ENCODE assay signal across 9 mouse cellular contexts in the genomic region with DNA sequence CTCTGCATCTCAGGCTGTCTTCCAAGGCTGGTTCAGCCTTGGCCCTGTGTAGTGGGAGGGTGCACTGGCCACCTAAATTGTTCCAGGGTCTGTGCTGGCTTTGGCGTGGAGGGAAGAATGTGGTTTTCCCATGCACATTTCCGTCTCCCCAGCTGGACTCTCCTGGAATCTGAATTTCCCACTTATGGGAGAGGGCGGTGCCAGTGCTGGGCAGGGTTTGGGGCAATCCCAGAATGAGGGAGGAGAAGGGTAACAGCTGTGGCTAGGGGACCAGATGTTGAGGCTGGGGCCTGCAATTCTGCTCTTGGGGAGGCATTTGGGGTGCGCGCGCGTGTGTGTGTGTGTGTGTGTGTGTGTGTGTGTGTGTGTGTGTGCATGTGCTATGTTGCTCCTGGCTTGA. TPM values are rescaled to one million over a fixed set of nuclear protein-coding genes. Genes with fewer than 3 reads are reported as not detected.
DNase-seq lines count a peak whose midpoint lies in the region; ATAC-seq and TF ChIP-seq lines count a peak whose summit lies in the region.
"Had no signal": no experiment of that assay in that cellular context is flagged by ENCODE, and none has a peak within 500 bp of the region (broad histone marks: within the 10 kb centered on the region; RNA-seq: fewer than 3 reads in every experiment).

No protein-coding gene starts in this region.

- no peaks in the 10 kb centered on the region for H3K9me3 ChIP-seq in forebrain, postnatal 0 days (ENCODE audit: low read length)
- H3K9me3 ChIP-seq in neural tube, embryonic 13.5 days: no peaks in the 10 kb centered on the region

- TF ChIP-seq CTCF in kidney, adult 2 months (conservative IDR thresholded peaks at IDR 0.05; ENCODE audit: insufficient read depth, insufficient read length, low read depth, low read length): no peak
- TF ChIP-seq CTCF in forebrain, postnatal 0 days (IDR thresholded peaks at IDR 0.05; ENCODE audit: low read depth): no peak

- DNase-seq in kidney, adult 2 months: no peak
- no peak for DNase-seq in kidney, postnatal 14 days
- DNase-seq in forebrain, postnatal 0 days: no peak
- peak; percentile 14 to 52 for DNase-seq in kidney, postnatal 25 days
- DNase-seq in urinary bladder, postnatal 25 days (ENCODE audit: low spot score): no peak
- DNase-seq in adrenal gland, adult 2 months: no peak
- DNase-seq in spleen, postnatal 36 days (ENCODE audit: low spot score in 2 of 2): no peak
- DNase-seq: cerebellum, postnatal 25 days had no signal

- H3K36me3 ChIP-seq in kidney, adult 2 months (ENCODE audit: control insufficient read depth, insufficient read depth, low read length): no peaks in the 10 kb centered on the region
- H3K36me3 ChIP-seq in forebrain, postnatal 0 days (ENCODE audit: insufficient read depth): no peaks in the 10 kb centered on the region
- no peaks in the 10 kb centered on the region for H3K36me3 ChIP-seq in neural tube, embryonic 13.5 days

- 47% methylated on average over 7 of the region's 7 CpGs for WGBS in kidney, adult 2 months
- 61% methylated on average over 7 of the region's 7 CpGs for whole genome bisulfite sequencing in forebrain, postnatal 0 days
- 39% methylated on average over 7 of the region's 7 CpGs for WGBS in neural tube, embryonic 13.5 days

- peak overlapping the region; percentile 79; the same call in 1 of the 2 replicates for H3K4me2 ChIP-seq in forebrain, postnatal 0 days (ENCODE audit: low read depth)
- H3K4me2 ChIP-seq in neural tube, embryonic 13.5 days: peak overlapping the region; percentile 97

- peak overlapping the region; percentile 27 for H3K4me3 ChIP-seq in kidney, adult 2 months (ENCODE audit: insufficient read depth, low read depth, low read length)
- no peak overlapping the region for H3K4me3 ChIP-seq in forebrain, postnatal 0 days (ENCODE audit: low read depth, low read length)
- H3K4me3 ChIP-seq in neural tube, embryonic 13.5 days: peak overlapping the region; percentile 87

- no peak overlapping the region for H3K9ac ChIP-seq in forebrain, postnatal 0 days
- H3K9ac ChIP-seq in neural tube, embryonic 13.5 days: peak overlapping the region; percentile 98

- H3K27me3 ChIP-seq in kidney, adult 2 months (replicated peaks; ENCODE audit: control insufficient read depth, insufficient read depth, low read length): no peaks in the 10 kb centered on the region
- H3K27me3 ChIP-seq in forebrain, postnatal 0 days (ENCODE audit: insufficient read depth, low read length): no peaks in the 10 kb centered on the region
- H3K27me3 ChIP-seq in neural tube, embryonic 13.5 days: no peaks in the 10 kb centered on the region

- no peak for ATAC-seq in forebrain, postnatal 0 days
- no peak for ATAC-seq in neural tube, embryonic 13.5 days (ENCODE audit: low read depth)

- no peak for TF ChIP-seq POLR2A in kidney, adult 2 months (IDR thresholded peaks at IDR 0.05; ENCODE audit: low read depth, low read length)

- peak overlapping the region; percentile 94 for H3K27ac ChIP-seq in kidney, adult 2 months (ENCODE audit: insufficient read depth, low read depth, low read length)
- H3K27ac ChIP-seq in forebrain, postnatal 0 days (ENCODE audit: low read depth, low read length): no peak overlapping the region
- peak overlapping the region; percentile 97 for H3K27ac ChIP-seq in neural tube, embryonic 13.5 days (replicated peaks)

- H3K4me1 ChIP-seq in kidney, adult 2 months (ENCODE audit: control insufficient read depth, insufficient read depth, low read length): peaks cover 50% of the 10 kb centered on the region
- H3K4me1 ChIP-seq in forebrain, postnatal 0 days (ENCODE audit: insufficient read depth): peaks cover 35% of the 10 kb centered on the region
- peaks cover 89% of the 10 kb centered on the region for H3K4me1 ChIP-seq in neural tube, embryonic 13.5 days (replicated peaks)

RNA-seq across cellular contexts. Expression of a gene that starts 2.8 kb away (rescaled TPM):
- polyA plus RNA-seq in kidney, adult 2 months (2012; rRNA removed): 210 and 226 TPM in 2 replicates
- total RNA-seq in forebrain, postnatal 0 days (2014; rRNA removed): 13.3 and 15.2 TPM in 2 replicates
- polyA plus RNA-seq in forebrain, postnatal 0 days (2015; fragmentation: Nextera tagmentation; extraction: Ambion mirVana): 7.1 and 11.6 TPM in 2 replicates
- polyA plus RNA-seq in neural tube, embryonic 13.5 days (2015; fragmentation: Nextera tagmentation; extraction: Ambion mirVana): 22.2 and 28.8 TPM in 2 replicates
- total RNA-seq in adrenal gland, adult 2 months (2021): 10 to 100 TPM; 17.3 to 27.4 TPM
- 28.9 and 29.3 TPM in 2 replicates for polyA plus RNA-seq in adrenal gland, adult 2 months (2012; rRNA removed)

RNA-seq across cellular contexts. Expression of a gene that starts 27.5 kb away (rescaled TPM):
- polyA plus RNA-seq in kidney, adult 2 months (2012; rRNA removed): 27.3 and 41.8 TPM in 2 replicates
- total RNA-seq in forebrain, postnatal 0 days (2014; rRNA removed): 52.2 and 54.5 TPM in 2 replicates
- 138 and 161 TPM in 2 replicates for polyA plus RNA-seq in forebrain, postnatal 0 days (2015; fragmentation: Nextera tagmentation; extraction: Ambion mirVana)
- polyA plus RNA-seq in neural tube, embryonic 13.5 days (2015; fragmentation: Nextera tagmentation; extraction: Ambion mirVana): 152 and 169 TPM in 2 replicates
- total RNA-seq in adrenal gland, adult 2 months (2021): 100 to 1,000 TPM; 104 to 111 TPM
- polyA plus RNA-seq in adrenal gland, adult 2 months (2012; rRNA removed): 16.0 and 33.4 TPM in 2 replicates

RNA-seq across cellular contexts. Expression of a gene that starts 37.6 kb away (rescaled TPM):
- polyA plus RNA-seq in kidney, adult 2 months (2012; rRNA removed): 4.5 and 5.1 TPM in 2 replicates
- 9.1 and 10.2 TPM in 2 replicates for total RNA-seq in forebrain, postnatal 0 days (2014; rRNA removed)
- 6.4 and 8.0 TPM in 2 replicates for polyA plus RNA-seq in forebrain, postnatal 0 days (2015; fragmentation: Nextera tagmentation; extraction: Ambion mirVana)
- 10.2 TPM in 2 replicates for polyA plus RNA-seq in neural tube, embryonic 13.5 days (2015; fragmentation: Nextera tagmentation; extraction: Ambion mirVana)
- 1 to 10 TPM; 3.8 to 6.7 TPM for total RNA-seq in adrenal gland, adult 2 months (2021)
- polyA plus RNA-seq in adrenal gland, adult 2 months (2012; rRNA removed): 3.6 and 4.0 TPM in 2 replicates

RNA-seq across cellular contexts. Expression of a gene that starts 42.4 kb away (rescaled TPM):
- polyA plus RNA-seq in kidney, adult 2 months (2012; rRNA removed): 34.6 and 42.3 TPM in 2 replicates
- 5.5 and 6.5 TPM in 2 replicates for total RNA-seq in forebrain, postnatal 0 days (2014; rRNA removed)
- 3.0 and 3.6 TPM in 2 replicates for polyA plus RNA-seq in forebrain, postnatal 0 days (2015; fragmentation: Nextera tagmentation; extraction: Ambion mirVana)
- 6.7 TPM in 2 replicates for polyA plus RNA-seq in neural tube, embryonic 13.5 days (2015; fragmentation: Nextera tagmentation; extraction: Ambion mirVana)
- 10 to 100 TPM in 1 of 2 experiments, 1 to 10 TPM in 1; 8.4 to 15.4 TPM for total RNA-seq in adrenal gland, adult 2 months (2021)
- polyA plus RNA-seq in adrenal gland, adult 2 months (2012; rRNA removed): 28.1 and 30.9 TPM in 2 replicates

RNA-seq across cellular contexts. Expression of a gene that starts 42.5 kb away (rescaled TPM):
- 57.8 and 72.9 TPM in 2 replicates for polyA plus RNA-seq in kidney, adult 2 months (2012; rRNA removed)
- total RNA-seq in forebrain, postnatal 0 days (2014; rRNA removed): 47.2 and 51.5 TPM in 2 replicates
- polyA plus RNA-seq in forebrain, postnatal 0 days (2015; fragmentation: Nextera tagmentation; extraction: Ambion mirVana): 37.5 and 48.6 TPM in 2 replicates
- polyA plus RNA-seq in neural tube, embryonic 13.5 days (2015; fragmentation: Nextera tagmentation; extraction: Ambion mirVana): 55.7 and 59.2 TPM in 2 replicates
- 100 to 1,000 TPM; 122 to 148 TPM for total RNA-seq in adrenal gland, adult 2 months (2021)
- polyA plus RNA-seq in adrenal gland, adult 2 months (2012; rRNA removed): 33.2 and 37.5 TPM in 2 replicates

Comparison
In these comparisons a context has a peak if more than half of its experiments do, and no peak if none do; other contexts are left out.
1. DNase-seq: peak in kidney, postnatal 25 days (2 of 2); none in kidney, adult 2 months (single experiment), kidney, postnatal 14 days (single experiment), forebrain, postnatal 0 days (single experiment), urinary bladder, postnatal 25 days (single experiment), adrenal gland, adult 2 months (single experiment) and spleen, postnatal 36 days (0 of 2).